Mouse (Mus musculus): ENCODE results near the gene Osbpl5.

DNA sequence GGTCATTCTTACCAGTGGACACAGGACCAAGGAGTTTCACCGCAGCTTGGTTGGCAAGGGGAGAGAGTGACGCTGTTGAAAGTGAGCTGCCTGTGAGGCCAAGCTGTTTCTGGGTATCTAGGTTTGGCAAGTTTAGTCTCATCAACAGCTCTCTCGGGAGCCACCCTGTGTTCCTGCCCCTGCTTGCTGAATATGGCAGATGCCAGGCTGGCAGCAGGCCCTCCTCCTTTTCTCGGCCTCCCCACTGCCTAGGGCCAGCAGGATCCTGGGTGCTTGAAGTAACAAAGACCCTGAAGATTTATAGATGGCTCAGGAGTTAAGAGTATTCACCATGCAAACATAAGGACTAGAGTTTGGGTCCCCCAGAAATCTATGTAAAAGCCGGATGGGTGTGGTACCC lies 34.1 kb downstream of the Osbpl5 start:
- no peak for TF ChIP-seq CTCF (IDR thresholded peaks at IDR 0.05; ENCODE audit: extremely low read depth, insufficient read length, insufficient replicate concordance, low read depth, low read length)
- no peak for TF ChIP-seq POLR2A (IDR thresholded peaks at IDR 0.05; ENCODE audit: low read depth, low read length)

Data from small intestine, adult 2 months (tissue).